Comparison of ENCODE assay signal across 22 mouse cellular contexts in genomic region chr1:18973826-18974620, GRCm38 (mm10).
DNase-seq lines count a peak whose midpoint lies in the region; ATAC-seq lines count a peak whose summit lies in the region.
"Had no signal": no experiment of that assay in that cellular context is flagged by ENCODE, and none has a peak within 500 bp of the region (broad histone marks: within the 10 kb centered on the region; RNA-seq: fewer than 3 reads in every experiment).

No protein-coding gene starts in this region.

- no peak overlapping the region for H3K4me2 ChIP-seq in kidney, embryonic 14.5 days (replicated peaks; ENCODE audit: low read depth, low read length)
- H3K4me2 ChIP-seq in kidney, embryonic 16.5 days (replicated peaks; ENCODE audit: low read depth, low read length) = no peak overlapping the region
- H3K4me2 ChIP-seq in midbrain, embryonic 11.5 days = no peak overlapping the region
- H3K4me2 ChIP-seq: embryonic facial prominence, embryonic 13.5 days; embryonic facial prominence, embryonic 15.5 days; forebrain, embryonic 12.5 days had no signal

- H3K36me3 ChIP-seq in kidney, embryonic 14.5 days (ENCODE audit: control insufficient read depth, insufficient read depth, low read length) = no peaks in the 10 kb centered on the region
- no peaks in the 10 kb centered on the region for H3K36me3 ChIP-seq in kidney, embryonic 16.5 days (ENCODE audit: insufficient read depth, low read length)
- no peaks in the 10 kb centered on the region for H3K36me3 ChIP-seq in midbrain, embryonic 11.5 days (ENCODE audit: control insufficient read depth, insufficient read depth, low read length)
- no peaks in the 10 kb centered on the region for H3K36me3 ChIP-seq in midbrain, embryonic 10.5 days
- H3K36me3 ChIP-seq: embryonic facial prominence, embryonic 13.5 days; embryonic facial prominence, embryonic 15.5 days; forebrain, embryonic 10.5 days; forebrain, embryonic 12.5 days had no signal

- no peak for DNase-seq in kidney, adult 9 months
- no peak for DNase-seq in kidney, adult 8-10 months
- peak; percentile 56 for DNase-seq in midbrain, embryonic 11.5 days (ENCODE audit: low spot score, missing footprints)
- no peak for DNase-seq in midbrain, embryonic 10.5 days (ENCODE audit: low spot score)
- DNase-seq: adrenal gland, adult 2 months; adrenal gland, postnatal 10 days; adrenal gland, postnatal 25 days; cerebellum, adult 11 months; cerebellum, adult 18-20 months; cerebellum, adult 8-10 months; cerebellum, adult 9-11 months; cerebellum, postnatal 14 days; cerebellum, postnatal 36 days; embryo, embryonic 11 days had no signal

- ATAC-seq in kidney, embryonic 14.5 days (ENCODE audit: low FRiP score, low TSS enrichment) = peak; percentile 81
- ATAC-seq in kidney, embryonic 16.5 days (ENCODE audit: low FRiP score, low TSS enrichment) = peak; percentile 70; the same call in 1 of the 2 replicates
- no peak for ATAC-seq in midbrain, embryonic 11.5 days (ENCODE audit: low FRiP score)
- ATAC-seq: forebrain, embryonic 14.5 days had no signal

- H3K27me3 ChIP-seq in kidney, embryonic 14.5 days (ENCODE audit: control insufficient read depth, insufficient read depth, low read length) = no peaks in the 10 kb centered on the region
- no peaks in the 10 kb centered on the region for H3K27me3 ChIP-seq in kidney, embryonic 16.5 days (ENCODE audit: insufficient read depth, low read length)
- no peaks in the 10 kb centered on the region for H3K27me3 ChIP-seq in midbrain, embryonic 11.5 days (ENCODE audit: control insufficient read depth, insufficient read depth, low read length)
- no peaks in the 10 kb centered on the region for H3K27me3 ChIP-seq in midbrain, embryonic 10.5 days (ENCODE audit: low read depth, poor library complexity, severe bottlenecking)
- H3K27me3 ChIP-seq: embryonic facial prominence, embryonic 13.5 days; embryonic facial prominence, embryonic 15.5 days; forebrain, embryonic 12.5 days had no signal

- no peak overlapping the region for H3K27ac ChIP-seq in kidney, embryonic 14.5 days (ENCODE audit: low read depth, low read length)
- no peak overlapping the region for H3K27ac ChIP-seq in kidney, embryonic 16.5 days (ENCODE audit: low read length)
- no peak overlapping the region for H3K27ac ChIP-seq in midbrain, embryonic 11.5 days (ENCODE audit: low read depth, low read length)
- H3K27ac ChIP-seq in midbrain, embryonic 10.5 days (replicated peaks) = no peak overlapping the region
- H3K27ac ChIP-seq: embryonic facial prominence, embryonic 13.5 days; embryonic facial prominence, embryonic 15.5 days; forebrain, embryonic 10.5 days; forebrain, embryonic 12.5 days had no signal

- H3K9ac ChIP-seq in kidney, embryonic 14.5 days (ENCODE audit: low read depth, low read length) = no peak overlapping the region
- no peak overlapping the region for H3K9ac ChIP-seq in kidney, embryonic 16.5 days (replicated peaks; ENCODE audit: low read length)
- no peak overlapping the region for H3K9ac ChIP-seq in midbrain, embryonic 11.5 days (ENCODE audit: low read length)
- H3K9ac ChIP-seq: embryonic facial prominence, embryonic 13.5 days; embryonic facial prominence, embryonic 15.5 days; forebrain, embryonic 12.5 days had no signal

- no peaks in the 10 kb centered on the region for H3K4me1 ChIP-seq in kidney, embryonic 14.5 days (ENCODE audit: control insufficient read depth, insufficient read depth, low read length)
- H3K4me1 ChIP-seq in kidney, embryonic 16.5 days (ENCODE audit: insufficient read depth, low read length) = no peaks in the 10 kb centered on the region
- no peaks in the 10 kb centered on the region for H3K4me1 ChIP-seq in midbrain, embryonic 11.5 days (ENCODE audit: control insufficient read depth, insufficient read depth, low read length)
- no peaks in the 10 kb centered on the region for H3K4me1 ChIP-seq in midbrain, embryonic 10.5 days
- H3K4me1 ChIP-seq: embryonic facial prominence, embryonic 13.5 days; embryonic facial prominence, embryonic 15.5 days; forebrain, embryonic 10.5 days; forebrain, embryonic 12.5 days had no signal

- H3K4me3 ChIP-seq in kidney, embryonic 14.5 days (ENCODE audit: low read length) = no peak overlapping the region
- H3K4me3 ChIP-seq in kidney, embryonic 16.5 days (ENCODE audit: low read length) = no peak overlapping the region
- no peak overlapping the region for H3K4me3 ChIP-seq in midbrain, embryonic 11.5 days (ENCODE audit: low read depth, low read length)
- H3K4me3 ChIP-seq in midbrain, embryonic 10.5 days = no peak overlapping the region
- H3K4me3 ChIP-seq: embryonic facial prominence, embryonic 13.5 days; embryonic facial prominence, embryonic 15.5 days; erythroblast, embryonic 14.5 days; forebrain, embryonic 10.5 days; forebrain, embryonic 12.5 days had no signal

- no peaks in the 10 kb centered on the region for H3K9me3 ChIP-seq in kidney, embryonic 14.5 days (ENCODE audit: control insufficient read depth, low read length)
- H3K9me3 ChIP-seq in kidney, embryonic 16.5 days (ENCODE audit: low read length) = no peaks in the 10 kb centered on the region
- H3K9me3 ChIP-seq in midbrain, embryonic 11.5 days (ENCODE audit: control insufficient read depth, low read length) = no peaks in the 10 kb centered on the region
- H3K9me3 ChIP-seq in midbrain, embryonic 10.5 days (replicated peaks) = no peaks in the 10 kb centered on the region
- H3K9me3 ChIP-seq: embryonic facial prominence, embryonic 13.5 days; embryonic facial prominence, embryonic 15.5 days; forebrain, embryonic 10.5 days; forebrain, embryonic 12.5 days had no signal

- WGBS in kidney, embryonic 14.5 days = 33% methylated on average over 6 of the region's 6 CpGs
- 37% methylated on average over 6 of the region's 6 CpGs for WGBS in kidney, embryonic 16.5 days
- WGBS in midbrain, embryonic 11.5 days = 87% methylated on average over 6 of the region's 6 CpGs
- 84% methylated on average over 6 of the region's 6 CpGs for WGBS in midbrain, embryonic 10.5 days
